Mouse (Mus musculus) hindbrain, embryonic 12.5 days (tissue): ENCODE results near the gene Arhgap21. TPM values are rescaled to one million over a fixed set of nuclear protein-coding genes. Genes with fewer than 3 reads are reported as not detected.
A peak's percentile ranks its signal among the peaks of the same experiment; 100 is the strongest.

Source experiments
- ATAC-seq: fragments of 200-750 bp; cut with Nextera tagmentation; 2 replicates; pipeline ENCODE4 v1.8.0; 2017; ENCODE audit warnings: moderate TSS enrichment; ENCODE audit not compliant: low FRiP score
- H3K27ac ChIP-seq: fragments of 300-500 bp; sonication (generic); 2 replicates; pipeline ENCODE4 v1.5.1; 2016; ENCODE audit warnings: mild to moderate bottlenecking
- H3K27me3 ChIP-seq: fragments of 300-500 bp; sonication (generic); 2 replicates; pipeline ENCODE4 v1.6.1; 2016; ENCODE audit warnings: mild to moderate bottlenecking
- H3K36me3 ChIP-seq: fragments of 300-500 bp; sonication (generic); 2 replicates; pipeline ENCODE4 v1.6.1; 2016; ENCODE audit warnings: mild to moderate bottlenecking
- H3K4me1 ChIP-seq: fragments of 300-500 bp; sonication (generic); 2 replicates; pipeline ENCODE4 v1.6.1; 2016
- H3K4me2 ChIP-seq: fragments of 300-500 bp; sonication (generic); replicated peaks from 2 replicates; pipeline ENCODE4 v1.6.1; 2016; ENCODE audit warnings: mild to moderate bottlenecking
- H3K4me3 ChIP-seq: fragments of 300-500 bp; sonication (generic); 2 replicates; pipeline ENCODE4 v1.5.1; 2016; ENCODE audit warnings: mild to moderate bottlenecking
- H3K9ac ChIP-seq: fragments of 300-500 bp; sonication (generic); 2 replicates; pipeline ENCODE4 v1.6.1; 2016; ENCODE audit warnings: mild to moderate bottlenecking, moderate library complexity
- H3K9me3 ChIP-seq: fragments of 300-500 bp; sonication (generic); replicated peaks from 2 replicates; pipeline ENCODE4 v1.6.1; 2016; ENCODE audit warnings: mild to moderate bottlenecking
- WGBS: fragments of 180-500 bp; shearing (Covaris S2); methylation state at CpG from one replicate; pipeline ENCODE4 v1.1.7; 2016; 5-methylcytosine and 5-hydroxymethylcytosine counted together
- polyA plus RNA-seq: library from polyadenylated mRNA; unstranded; fragments of >200 nt; fragmentation: Nextera tagmentation; extraction: Ambion mirVana; gene quantifications from 2 replicates; pipeline ENCODE4 v1.2.1, GENCODE M21; 2016

Gene Arhgap21
- 64.4 and 66.1 TPM in 2 replicates for polyA plus RNA-seq

DNA sequence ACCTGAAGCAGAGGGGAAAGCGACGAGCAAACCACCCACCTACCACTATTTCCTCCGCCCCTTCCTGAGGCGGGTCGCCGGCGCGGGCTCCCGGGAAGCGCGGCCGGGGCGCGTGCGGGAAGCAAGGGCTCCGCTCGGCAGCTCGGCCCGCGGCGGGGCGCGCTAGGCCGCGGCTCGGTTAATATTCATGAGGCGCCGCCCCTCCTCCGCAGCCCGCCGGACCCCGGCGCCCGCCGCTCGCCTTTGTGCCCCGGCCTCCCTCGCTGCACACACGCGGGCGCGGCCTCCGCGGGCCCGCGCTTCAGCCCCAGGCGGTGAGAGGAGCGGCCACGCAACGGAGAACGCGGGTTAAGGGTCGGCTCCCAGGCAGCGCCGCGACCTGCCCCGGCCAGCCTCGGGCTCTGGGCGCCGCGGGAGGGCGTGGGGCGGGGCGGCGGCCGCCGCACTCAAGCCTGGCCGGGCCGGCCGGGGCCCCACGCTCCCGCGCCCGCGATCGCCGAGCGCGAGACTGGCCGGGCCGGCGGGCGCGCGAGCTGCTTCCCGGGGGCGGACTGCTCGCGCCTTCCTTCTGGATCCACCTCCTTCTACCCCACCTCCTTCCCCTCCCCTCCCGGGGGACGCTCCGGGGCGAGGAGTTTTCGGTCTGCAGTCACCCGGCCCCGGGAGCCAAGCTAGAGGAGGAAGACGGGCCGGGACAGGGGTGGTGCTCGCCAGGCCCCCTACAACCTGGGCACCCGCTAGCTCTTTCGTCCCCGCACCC, at the start of gene Arhgap21:
TSS of gene Arhgap21 (minus strand) at position 441 of the 760 bp plus-strand sequence.
- H3K4me1 ChIP-seq, result peaks cover 10% of the 10 kb centered on the region
- H3K4me3 ChIP-seq, result peak within 1 kb of the TSS; percentile 91
- H3K9ac ChIP-seq, result peak within 1 kb of the TSS; percentile 98
- no peaks in the 10 kb centered on the region for H3K27me3 ChIP-seq
- H3K4me2 ChIP-seq, result peak within 1 kb of the TSS; percentile 80
- H3K36me3 ChIP-seq, result no peaks in the 10 kb centered on the region
- peak within 1 kb of the TSS; percentile 100 for H3K27ac ChIP-seq
- under 1% methylated on average over 60 of the region's 102 CpGs for WGBS
- H3K9me3 ChIP-seq, result no peaks in the 10 kb centered on the region
- peak; percentile 70 for ATAC-seq

DNA sequence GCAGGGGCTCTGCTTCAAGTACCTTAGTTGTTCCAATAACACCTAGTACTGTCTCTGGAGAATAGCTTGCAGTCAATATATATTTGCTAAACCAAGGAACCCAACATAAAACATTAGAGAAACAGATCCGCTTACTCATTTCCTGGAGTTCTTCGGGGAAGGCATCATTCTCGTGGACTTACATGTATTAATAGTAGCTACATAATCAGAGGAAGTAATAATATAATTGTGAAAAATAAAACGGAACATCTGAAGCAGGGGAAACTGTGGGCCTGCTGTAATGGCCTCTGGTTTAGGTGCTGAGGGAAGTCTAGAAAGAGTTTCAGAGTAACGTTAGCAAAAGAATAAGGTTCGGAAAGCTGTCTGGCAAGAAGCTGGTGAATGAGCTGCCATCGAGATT, 47.9 kb upstream of the Arhgap21 start:
- no peak for ATAC-seq
- Histone ChIP-seq H3K27ac (no peak overlapping the region), H3K4me2 (no peak overlapping the region), H3K36me3 (no peaks in the 10 kb centered on the region), H3K27me3 (no peaks in the 10 kb centered on the region), H3K4me3 (no peak overlapping the region), H3K9me3 (no peaks in the 10 kb centered on the region), H3K9ac (no peak overlapping the region), H3K4me1 (peaks cover 6% of the 10 kb centered on the region)
- WGBS, result 76% methylated on average over 7 of the region's 7 CpGs

DNA sequence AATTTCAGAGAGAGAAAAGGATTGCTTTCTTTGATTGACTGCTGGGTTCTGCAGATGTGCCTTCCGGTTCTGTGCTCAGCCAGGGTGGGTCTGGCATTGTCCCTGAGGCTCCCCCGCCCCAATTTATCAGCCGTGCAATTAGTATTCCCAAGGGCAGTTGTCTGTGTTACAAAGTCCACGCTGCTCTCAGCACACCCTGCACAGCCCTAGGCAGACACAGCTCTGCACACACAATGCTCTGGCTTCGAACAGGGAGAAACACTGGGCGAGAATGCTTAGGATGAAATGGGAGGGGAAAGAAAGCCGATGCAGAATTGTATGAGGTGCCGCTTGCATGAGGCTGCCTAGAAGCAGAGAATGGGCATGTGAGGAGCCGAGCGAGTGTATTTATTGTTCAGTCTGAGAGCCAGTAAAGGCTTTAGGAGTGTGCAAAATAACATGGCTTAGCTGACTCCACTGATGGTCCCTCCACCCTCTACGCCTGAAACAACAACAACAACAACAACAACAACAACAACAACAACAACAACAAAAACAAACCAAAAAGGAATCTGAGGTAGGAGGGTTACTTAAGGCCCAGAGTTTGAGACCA, 42.2 kb upstream of the Arhgap21 start:
- WGBS, result 21% methylated on average over 11 of the region's 11 CpGs
- no peak overlapping the region for H3K4me3 ChIP-seq
- peak overlapping the region; percentile 98 for H3K27ac ChIP-seq
- H3K4me1 ChIP-seq, result peaks cover 25% of the 10 kb centered on the region
- H3K27me3 ChIP-seq, result no peaks in the 10 kb centered on the region
- H3K36me3 ChIP-seq, result no peaks in the 10 kb centered on the region
- H3K9ac ChIP-seq, result peak overlapping the region; percentile 27; the same call in 1 of the 2 replicates
- ATAC-seq, result peak; percentile 94
- no peak overlapping the region; the same call in 1 of the 2 replicates for H3K4me2 ChIP-seq
- no peaks in the 10 kb centered on the region for H3K9me3 ChIP-seq

DNA sequence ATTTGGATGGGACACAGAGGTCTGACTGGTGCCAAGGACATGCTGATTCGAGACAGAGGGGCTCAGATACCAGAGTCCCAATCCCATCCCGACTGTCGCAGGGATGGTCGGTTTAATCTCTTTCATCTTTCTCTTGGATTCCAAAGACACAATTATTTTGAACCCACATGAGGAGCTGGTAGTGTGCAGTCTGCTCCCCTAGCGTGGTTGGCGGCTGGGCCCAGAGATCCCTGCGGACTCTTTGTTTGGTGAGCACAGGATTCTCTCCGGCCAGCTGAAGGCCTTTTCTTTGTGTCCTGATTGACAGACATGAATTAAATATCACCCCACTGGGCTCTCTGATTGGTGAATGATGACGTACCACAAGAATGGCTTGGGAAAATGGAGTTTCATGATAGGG, 41.5 kb upstream of the Arhgap21 start:
- peak; percentile 93 for ATAC-seq
- H3K9me3 ChIP-seq, result no peaks in the 10 kb centered on the region
- 23% methylated on average over 9 of the region's 9 CpGs for WGBS
- peak overlapping the region; percentile 17; the same call in 1 of the 2 replicates for H3K4me2 ChIP-seq
- H3K27me3 ChIP-seq, result no peaks in the 10 kb centered on the region
- no peak overlapping the region for H3K4me3 ChIP-seq
- H3K27ac ChIP-seq, result peak overlapping the region; percentile 98
- H3K4me1 ChIP-seq, result peaks cover 25% of the 10 kb centered on the region
- H3K9ac ChIP-seq, result peak overlapping the region; percentile 41; the same call in 1 of the 2 replicates
- H3K36me3 ChIP-seq, result no peaks in the 10 kb centered on the region

DNA sequence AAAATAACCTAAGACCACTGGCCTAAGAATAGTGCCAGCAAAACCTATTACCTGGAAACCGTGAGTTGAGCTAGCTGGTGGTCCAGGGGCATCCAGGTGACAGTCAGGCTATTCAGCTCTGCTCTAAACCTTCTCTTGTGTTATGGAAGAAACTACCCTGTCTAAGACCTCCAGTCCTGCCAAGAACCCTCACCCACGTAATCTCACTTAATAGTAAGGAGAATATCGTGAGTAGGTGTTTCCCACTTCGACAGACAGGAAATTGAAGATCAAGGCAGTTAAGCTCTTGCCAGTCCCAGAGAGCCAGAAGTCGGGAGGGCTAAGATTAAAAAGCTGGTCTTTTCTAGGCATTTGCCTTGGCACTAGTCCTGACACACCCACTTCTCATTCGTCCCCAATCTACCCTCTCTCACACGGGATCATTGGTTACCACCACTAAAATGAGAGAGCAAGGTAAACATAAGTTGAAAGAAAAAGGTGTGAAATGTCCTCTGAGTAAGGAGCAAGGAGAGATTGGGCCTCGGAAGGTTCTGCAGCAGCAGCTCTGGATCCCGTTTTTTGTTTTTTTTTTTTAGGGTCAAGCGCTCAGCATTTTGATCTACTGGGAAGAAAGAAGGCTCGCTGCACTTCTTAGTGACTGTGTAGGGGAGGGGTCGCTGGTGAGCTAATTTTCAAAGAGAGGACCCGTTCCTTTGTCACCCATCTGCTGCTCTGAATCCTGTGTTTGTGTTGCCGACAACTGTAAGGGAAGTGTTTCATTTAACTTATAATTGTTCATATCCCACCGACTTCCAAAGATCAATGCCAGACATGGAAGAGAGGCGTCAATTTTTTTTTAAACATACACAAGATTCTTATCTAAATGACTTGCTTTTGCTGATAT, 40.8 kb upstream of the Arhgap21 start:
- Histone ChIP-seq H3K36me3 (no peaks in the 10 kb centered on the region), H3K4me2 (peak overlapping the region; percentile 17; the same call in 1 of the 2 replicates), H3K27me3 (no peaks in the 10 kb centered on the region), H3K4me1 (peaks cover 25% of the 10 kb centered on the region), H3K4me3 (no peak overlapping the region), H3K9me3 (no peaks in the 10 kb centered on the region), H3K9ac (peak overlapping the region; percentile 41; the same call in 1 of the 2 replicates), H3K27ac (peak overlapping the region; percentile 98)
- WGBS, result 33% methylated on average over 16 of the region's 16 CpGs
- ATAC-seq, result peak; percentile 55

DNA sequence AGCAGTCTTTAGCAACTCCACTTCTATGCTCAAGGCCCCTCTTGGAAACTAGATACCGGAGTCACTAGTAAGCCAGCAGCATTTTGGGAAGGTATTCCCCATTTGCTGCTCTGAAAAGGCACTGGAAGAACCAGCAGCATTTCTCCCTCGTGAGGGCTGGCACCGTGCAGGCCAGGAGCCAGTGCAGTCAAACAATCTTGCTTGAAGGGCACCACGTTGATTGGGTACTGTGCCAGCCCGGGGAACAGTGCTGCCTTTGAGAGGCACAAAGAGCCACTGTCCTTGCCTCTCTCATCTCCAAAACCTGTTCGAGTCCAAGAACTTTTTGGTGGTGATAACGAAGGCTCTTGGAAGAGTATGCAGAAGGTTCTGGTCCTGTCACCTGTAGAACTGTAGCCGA, 33.9 kb upstream of the Arhgap21 start:
- 89% methylated on average over 8 of the region's 8 CpGs for WGBS
- Histone ChIP-seq H3K36me3 (no peaks in the 10 kb centered on the region), H3K27ac (no peak overlapping the region), H3K9me3 (no peaks in the 10 kb centered on the region), H3K4me2 (no peak overlapping the region), H3K9ac (no peak overlapping the region), H3K27me3 (no peaks in the 10 kb centered on the region), H3K4me1 (no peaks in the 10 kb centered on the region), H3K4me3 (no peak overlapping the region)
- no peak for ATAC-seq

DNA sequence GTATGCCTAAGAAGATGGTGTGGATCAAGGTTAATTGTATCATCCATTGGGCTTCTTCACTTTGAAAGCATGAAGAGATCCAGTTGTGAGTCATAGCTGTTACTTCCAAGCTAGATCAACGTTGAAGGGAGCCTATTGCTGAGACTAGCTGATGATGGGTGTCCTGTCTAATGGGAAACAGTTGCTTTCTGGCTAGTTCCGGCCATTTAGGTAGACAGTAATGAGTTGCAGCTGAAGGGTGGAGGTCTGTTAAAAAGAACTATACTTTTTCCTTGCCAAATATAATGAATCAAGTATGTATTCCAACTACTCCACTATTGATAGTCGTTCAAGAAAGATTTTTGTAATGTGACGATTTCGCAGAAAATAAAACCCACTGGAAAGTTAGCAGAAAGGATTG, 32.5 kb upstream of the Arhgap21 start:
- Histone ChIP-seq H3K27ac (no peak overlapping the region), H3K27me3 (no peaks in the 10 kb centered on the region), H3K4me2 (no peak overlapping the region), H3K4me3 (no peak overlapping the region), H3K9me3 (no peaks in the 10 kb centered on the region), H3K4me1 (no peaks in the 10 kb centered on the region), H3K9ac (no peak overlapping the region), H3K36me3 (no peaks in the 10 kb centered on the region)
- ATAC-seq, result no peak
- WGBS, result 78% methylated on average over 5 of the region's 5 CpGs

DNA sequence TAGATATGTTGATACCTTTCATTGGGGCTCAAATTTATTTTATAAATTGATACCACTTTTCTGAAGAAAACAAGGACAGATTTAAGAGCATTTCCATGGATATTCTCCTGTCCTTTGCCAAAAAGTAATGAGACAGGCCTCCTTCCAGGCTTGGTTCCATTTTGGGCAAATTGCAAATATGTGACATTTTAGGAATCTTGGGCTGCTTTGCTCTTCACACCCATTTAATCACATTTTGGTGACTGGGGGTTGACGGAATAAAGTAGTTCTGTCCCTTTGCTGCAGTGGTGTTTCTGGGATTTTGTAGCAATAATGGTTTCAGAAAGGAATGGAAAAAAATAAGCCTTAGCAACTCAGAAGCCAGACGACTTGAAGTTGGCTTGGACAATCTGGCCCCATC, 26.9 kb upstream of the Arhgap21 start:
- 94% methylated on average over 2 of the region's 2 CpGs for WGBS
- Histone ChIP-seq H3K9ac (no peak overlapping the region), H3K4me3 (no peak overlapping the region), H3K36me3 (no peaks in the 10 kb centered on the region), H3K4me2 (no peak overlapping the region), H3K4me1 (no peaks in the 10 kb centered on the region), H3K27me3 (no peaks in the 10 kb centered on the region), H3K9me3 (0 out of 2 replicates have a peak, but pooled peaks cover 4% of the 10 kb centered on the region), H3K27ac (no peak overlapping the region)
- ATAC-seq, result no peak

DNA sequence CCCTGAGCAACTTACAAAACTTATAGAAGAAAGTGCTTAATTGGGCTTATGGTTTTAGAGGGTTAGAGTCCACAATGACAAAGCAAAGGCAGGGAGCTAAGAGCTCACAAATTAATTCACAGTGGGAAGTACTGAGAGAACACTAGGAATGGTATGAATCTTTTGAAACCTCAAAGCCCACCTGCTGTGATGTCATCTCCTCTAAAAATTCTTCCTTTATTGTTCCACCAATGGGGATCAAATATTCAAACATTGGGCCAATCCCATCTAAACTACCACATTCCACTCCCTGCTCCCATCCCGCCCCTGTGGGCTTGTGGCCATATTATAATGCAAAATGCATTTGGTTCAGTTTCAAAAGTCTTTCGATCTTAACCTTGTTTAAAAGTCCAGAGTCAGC, 22.8 kb upstream of the Arhgap21 start:
- Histone ChIP-seq H3K4me3 (no peak overlapping the region), H3K9ac (no peak overlapping the region), H3K36me3 (no peaks in the 10 kb centered on the region), H3K27ac (no peak overlapping the region), H3K9me3 (0 out of 2 replicates have a peak, but pooled peaks cover 4% of the 10 kb centered on the region), H3K27me3 (no peaks in the 10 kb centered on the region), H3K4me1 (no peaks in the 10 kb centered on the region), H3K4me2 (no peak overlapping the region)
- ATAC-seq, result no peak
- WGBS, result 88% methylated on average over 2 of the region's 2 CpGs

DNA sequence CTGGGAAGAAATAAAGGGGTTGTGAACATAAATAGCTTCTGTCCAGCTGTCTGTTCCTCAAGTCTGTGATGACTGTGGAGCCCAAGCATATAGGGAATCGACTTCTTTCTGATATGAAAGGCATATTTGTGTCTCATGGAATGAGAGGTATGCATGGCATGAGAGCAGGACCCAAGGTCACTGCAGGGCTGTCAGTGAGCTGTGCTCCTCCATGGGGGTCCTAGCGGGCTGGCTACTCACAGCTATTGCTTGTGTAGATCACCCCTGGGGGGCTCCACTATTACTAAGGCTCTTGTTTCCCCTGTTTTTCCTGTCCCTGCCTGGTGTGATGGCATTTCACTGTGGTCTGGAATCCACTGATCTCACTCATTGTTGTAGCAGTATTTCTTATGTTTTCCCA, 22.2 kb upstream of the Arhgap21 start:
- Histone ChIP-seq H3K9ac (no peak overlapping the region), H3K4me1 (no peaks in the 10 kb centered on the region), H3K27me3 (no peaks in the 10 kb centered on the region), H3K4me3 (no peak overlapping the region), H3K27ac (no peak overlapping the region), H3K36me3 (no peaks in the 10 kb centered on the region), H3K9me3 (0 out of 2 replicates have a peak, but pooled peaks cover 4% of the 10 kb centered on the region), H3K4me2 (no peak overlapping the region)
- ATAC-seq, result no peak
- WGBS, result 44% methylated on average over 2 of the region's 2 CpGs

DNA sequence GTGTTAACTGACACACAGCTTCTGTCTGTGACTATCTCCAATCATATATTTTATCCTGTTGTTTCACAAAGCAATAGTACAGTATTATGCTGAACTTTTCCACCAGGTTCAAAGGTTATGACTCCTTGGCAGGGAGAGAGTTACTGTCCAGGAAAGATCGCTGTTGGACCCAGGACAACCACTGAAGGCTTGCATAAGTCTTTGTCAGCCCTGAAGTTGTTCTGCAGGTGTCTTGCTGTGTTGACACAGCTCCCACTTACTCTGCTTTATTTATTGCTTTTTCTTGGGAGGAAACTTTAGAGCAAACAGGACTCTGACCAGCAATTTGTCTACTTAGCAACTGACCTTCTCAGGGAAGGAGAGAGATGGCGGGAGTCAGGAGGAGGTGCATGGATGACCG, 21.4 kb upstream of the Arhgap21 start:
- H3K9me3 ChIP-seq, result 0 out of 2 replicates have a peak, but pooled peaks cover 4% of the 10 kb centered on the region
- H3K27me3 ChIP-seq, result no peaks in the 10 kb centered on the region
- WGBS, result 77% methylated on average over 3 of the region's 3 CpGs
- no peaks in the 10 kb centered on the region for H3K36me3 ChIP-seq
- no peak overlapping the region for H3K9ac ChIP-seq
- no peak for ATAC-seq
- no peak overlapping the region for H3K4me3 ChIP-seq
- no peak overlapping the region for H3K4me2 ChIP-seq
- H3K27ac ChIP-seq, result no peak overlapping the region
- H3K4me1 ChIP-seq, result no peaks in the 10 kb centered on the region

DNA sequence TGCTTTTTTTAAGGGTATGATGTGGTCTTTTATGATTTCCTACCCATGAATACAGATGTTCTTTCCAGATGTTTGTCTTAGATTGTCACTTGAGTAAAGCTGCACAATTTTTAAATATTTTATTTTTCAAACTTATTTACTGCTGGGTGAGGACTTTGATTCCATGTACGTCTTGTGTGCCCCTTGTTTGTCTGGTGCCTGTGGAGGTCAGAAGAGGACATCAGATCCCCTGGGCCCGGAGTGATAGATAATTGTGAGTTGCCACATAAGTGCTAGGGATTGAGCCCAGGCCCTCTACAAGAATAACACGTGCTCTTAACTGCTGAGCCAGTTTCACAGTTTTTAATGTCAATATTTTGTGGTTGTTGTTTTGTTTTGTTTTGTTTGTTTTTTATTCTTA, 19.1 kb upstream of the Arhgap21 start:
- WGBS, result 75% methylated on average over 3 of the region's 3 CpGs
- ATAC-seq, result no peak
- no peak overlapping the region for H3K9ac ChIP-seq
- H3K4me2 ChIP-seq, result no peak overlapping the region
- H3K27ac ChIP-seq, result no peak overlapping the region
- no peaks in the 10 kb centered on the region for H3K27me3 ChIP-seq
- H3K9me3 ChIP-seq, result 0 out of 2 replicates have a peak, but pooled peaks cover 4% of the 10 kb centered on the region
- H3K36me3 ChIP-seq, result no peaks in the 10 kb centered on the region
- no peaks in the 10 kb centered on the region for H3K4me1 ChIP-seq
- H3K4me3 ChIP-seq, result no peak overlapping the region
